In genomic region chr15:14741733-14742132, GRCm38 (mm10) we compare ENCODE assay signal across 30 mouse cellular contexts.
"Had no signal": no experiment of that assay in that cellular context is flagged by ENCODE, and none has a peak within 500 bp of the region (broad histone marks: within the 10 kb centered on the region; RNA-seq: fewer than 3 reads in every experiment).

No protein-coding gene starts in this region.

- H3K4me3 ChIP-seq: heart, embryonic 12.5 days; heart, embryonic 13.5 days; heart, embryonic 15.5 days; hindbrain, embryonic 10.5 days; hindbrain, embryonic 12.5 days; hindbrain, embryonic 13.5 days; hindbrain, embryonic 15.5 days; intestine, embryonic 15.5 days; kidney, embryonic 15.5 days; layer of hippocampus, adult 2 months; left cerebral cortex, adult 2 months had no signal

- DNase-seq: heart, postnatal 10 days; heart, postnatal 14 days; heart, postnatal 36 days; heart, postnatal 4 days; kidney, adult 11 months; kidney, adult 18-20 months; kidney, adult 2 months; kidney, adult 8-10 months; kidney, adult 9 months; kidney, postnatal 10 days; kidney, postnatal 14 days; kidney, postnatal 25 days; kidney, postnatal 36 days; kidney, postnatal 4 days; layer of hippocampus, adult 9-11 months; layer of hippocampus, postnatal 36 days had no signal

- H3K9me3 ChIP-seq: hindbrain, embryonic 12.5 days; hindbrain, embryonic 13.5 days; hindbrain, embryonic 15.5 days; intestine, embryonic 15.5 days; kidney, embryonic 15.5 days had no signal

- H3K9ac ChIP-seq: heart, embryonic 12.5 days; heart, embryonic 13.5 days; heart, embryonic 15.5 days; hindbrain, embryonic 12.5 days; hindbrain, embryonic 13.5 days; hindbrain, embryonic 14.5 days; hindbrain, embryonic 15.5 days; intestine, embryonic 15.5 days; kidney, embryonic 15.5 days had no signal

- H3K36me3 ChIP-seq: heart, embryonic 12.5 days; heart, embryonic 13.5 days; heart, embryonic 15.5 days; hindbrain, embryonic 10.5 days; hindbrain, embryonic 12.5 days; hindbrain, embryonic 13.5 days; hindbrain, embryonic 15.5 days; intestine, embryonic 15.5 days; kidney, embryonic 15.5 days had no signal

- H3K27me3 ChIP-seq: heart, embryonic 12.5 days; heart, embryonic 13.5 days; heart, embryonic 15.5 days; hindbrain, embryonic 12.5 days; hindbrain, embryonic 13.5 days; hindbrain, embryonic 15.5 days; intestine, embryonic 15.5 days; kidney, embryonic 15.5 days had no signal

- H3K4me1 ChIP-seq: heart, embryonic 12.5 days; heart, embryonic 13.5 days; heart, embryonic 15.5 days; hindbrain, embryonic 10.5 days; hindbrain, embryonic 12.5 days; hindbrain, embryonic 13.5 days; hindbrain, embryonic 15.5 days; intestine, embryonic 15.5 days; kidney, embryonic 15.5 days had no signal

- H3K27ac ChIP-seq: heart, embryonic 13.5 days; heart, embryonic 15.5 days; hindbrain, embryonic 10.5 days; hindbrain, embryonic 12.5 days; hindbrain, embryonic 13.5 days; hindbrain, embryonic 14.5 days; hindbrain, embryonic 15.5 days; hindbrain, postnatal 0 days; intestine, embryonic 15.5 days; kidney, embryonic 15.5 days; kidney, postnatal 0 days; layer of hippocampus, adult 2 months; left cerebral cortex, adult 2 months had no signal
